Mouse (Mus musculus) frontal cortex, postnatal 36 days (tissue): Measurements from ENCODE around the gene Klhl2.

ENCODE experiments used
- DNase-seq, 2 experiments: peaks; one replicate each; pipeline ENCODE4 v3.0.0; 2022; ENCODE audit warnings: low spot score in 2 of 2

Klhl2 gene

GRCm38 (mm10) chr8:64849897-64850541 is at the start of gene Klhl2:
TSS of gene Klhl2 (minus strand) at chr8:64850017.
- peak; percentile 66 to 70 for DNase-seq

GRCm38 (mm10) chr8:64898710-64899109 is 48.9 kb upstream of the Klhl2 start:
- DNase-seq: no peak

- no peak for DNase-seq
Measured at GRCm38 (mm10) chr8:64896731-64897130, 46.9 kb upstream of the Klhl2 start.

- peak in 1 of 2 experiments; percentile 30 for DNase-seq
Measured at GRCm38 (mm10) chr8:64880619-64881200, 30.9 kb upstream of the Klhl2 start.

GRCm38 (mm10) chr8:64877630-64878312 is 28.0 kb upstream of the Klhl2 start:
- DNase-seq: no peak

GRCm38 (mm10) chr8:64871469-64872165 is 21.8 kb upstream of the Klhl2 start:
- DNase-seq: peak; percentile 60 to 87

GRCm38 (mm10) chr8:64870218-64870617 is 20.4 kb upstream of the Klhl2 start:
- no peak for DNase-seq

GRCm38 (mm10) chr8:64849091-64849896 is 523 bp downstream of the Klhl2 start:
- DNase-seq: no peak

- DNase-seq: no peak
Measured at GRCm38 (mm10) chr8:64848245-64848785, 1.5 kb downstream of the Klhl2 start.

GRCm38 (mm10) chr8:64847650-64848049 is 2.2 kb downstream of the Klhl2 start:
- no peak for DNase-seq

GRCm38 (mm10) chr8:64847241-64847640 is 2.6 kb downstream of the Klhl2 start:
- no peak for DNase-seq

- no peak for DNase-seq
Measured at GRCm38 (mm10) chr8:64845314-64845713, 4.5 kb downstream of the Klhl2 start.

- no peak for DNase-seq
Measured at GRCm38 (mm10) chr8:64844043-64844481, 5.8 kb downstream of the Klhl2 start.

- no peak for DNase-seq
Measured at GRCm38 (mm10) chr8:64843168-64843567, 6.6 kb downstream of the Klhl2 start.

GRCm38 (mm10) chr8:64841747-64842406 is 7.9 kb downstream of the Klhl2 start:
- peak in 1 of 2 experiments; percentile 59 for DNase-seq

- DNase-seq: no peak
Measured at GRCm38 (mm10) chr8:64839628-64840027, 10.2 kb downstream of the Klhl2 start.

GRCm38 (mm10) chr8:64835475-64836122 is 14.2 kb downstream of the Klhl2 start:
- DNase-seq: no peak

- no peak for DNase-seq
Measured at GRCm38 (mm10) chr8:64834071-64834877, 15.5 kb downstream of the Klhl2 start.

- no peak for DNase-seq
Measured at GRCm38 (mm10) chr8:64832581-64833135, 17.2 kb downstream of the Klhl2 start.
